Mouse (Mus musculus): ENCODE data around the gene Qrich1. TPM values are rescaled to one million over a fixed set of nuclear protein-coding genes. Genes with fewer than 3 reads are reported as not detected.

The Qrich1 gene
- polyA plus RNA-seq, 1 experiment from 2014 or later, result 90.2 TPM

DNA sequence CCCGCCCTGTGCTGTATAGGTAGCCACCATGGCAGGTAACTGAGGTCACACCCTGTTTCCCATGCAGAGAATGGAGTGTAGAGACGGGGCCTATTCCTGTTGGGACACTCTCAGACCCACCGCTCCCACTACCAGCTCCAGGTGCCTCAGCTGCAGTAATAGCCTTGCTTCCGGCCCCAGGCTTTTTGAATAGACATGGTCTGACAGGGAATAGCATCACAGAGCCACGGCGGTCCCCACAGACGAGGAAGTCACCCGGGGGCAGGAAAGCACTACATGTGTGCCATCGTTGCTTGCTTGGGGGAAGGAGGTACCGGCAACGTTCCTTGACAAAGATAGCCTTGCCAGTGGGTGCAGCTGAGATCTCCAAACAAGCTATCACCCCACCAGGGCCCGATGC, 58.3 kb downstream of the Qrich1 start:
- no peak overlapping the region for H3K9ac ChIP-seq (ENCODE audit: low read depth, low read length)
- no peak overlapping the region for H3K4me2 ChIP-seq (ENCODE audit: low read depth, low read length)
- ATAC-seq, result no peak
- H3K36me3 ChIP-seq (ENCODE audit: control insufficient read depth, insufficient read depth, low read length), result peaks cover 19% of the 10 kb centered on the region
- H3K27ac ChIP-seq (ENCODE audit: low read length), result no peak overlapping the region
- WGBS, result 88% methylated on average over 12 of the region's 12 CpGs
- peaks cover 40% of the 10 kb centered on the region for H3K4me1 ChIP-seq (ENCODE audit: control insufficient read depth, insufficient read depth, low read length)
- H3K27me3 ChIP-seq (replicated peaks; ENCODE audit: control insufficient read depth, insufficient read depth, low read length), result no peaks in the 10 kb centered on the region
- no peak overlapping the region for H3K4me3 ChIP-seq (ENCODE audit: low read length)
- no peaks in the 10 kb centered on the region for H3K9me3 ChIP-seq (ENCODE audit: control insufficient read depth, low read length)

DNA sequence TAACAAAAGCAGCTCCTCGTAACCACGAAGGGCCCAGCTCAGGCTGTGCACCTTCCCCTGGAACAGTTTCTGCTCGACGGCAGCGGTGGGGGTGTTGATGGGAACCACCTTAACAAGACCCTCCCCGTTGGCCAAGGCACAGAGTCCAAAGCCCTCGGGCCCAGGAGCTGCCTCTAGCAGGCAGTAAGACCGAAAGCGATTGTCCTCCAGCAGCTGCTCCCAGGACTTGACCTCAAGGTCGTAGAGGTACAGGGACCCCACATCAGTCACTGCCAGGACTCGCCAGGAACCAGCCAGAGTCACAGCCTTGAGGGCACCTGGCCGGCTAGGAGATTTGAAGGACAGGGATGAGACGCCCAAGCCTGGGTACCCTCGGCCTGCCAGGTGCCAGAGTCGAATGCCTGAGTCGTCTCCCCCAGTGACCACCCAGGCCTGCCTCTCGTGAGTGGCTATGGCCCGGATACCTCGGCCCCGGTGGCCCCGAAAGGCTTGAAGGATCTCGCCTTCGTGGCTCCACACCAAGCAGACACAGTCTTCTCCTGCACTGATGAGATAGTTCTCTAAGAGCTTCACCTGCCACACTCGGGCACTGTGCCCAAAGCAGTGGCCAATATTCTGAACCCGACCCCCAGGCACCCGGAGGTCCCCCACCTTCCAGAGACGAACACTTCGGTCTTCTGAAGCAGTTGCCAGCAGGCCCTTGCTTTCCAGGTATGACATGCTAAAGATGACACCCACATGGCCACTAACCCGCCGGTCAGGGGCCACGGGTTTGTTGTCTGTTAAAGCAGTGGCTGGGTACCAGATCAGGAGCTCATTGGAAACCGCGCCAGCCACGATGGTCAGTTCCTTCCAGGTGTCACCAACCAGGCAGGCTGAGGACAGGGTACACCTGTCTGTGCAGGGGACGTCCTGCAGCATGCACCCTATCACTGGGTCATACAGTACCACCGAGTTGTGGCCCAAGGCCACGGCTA, 59.0 kb downstream of the Qrich1 start:
- Histone ChIP-seq H3K4me2 (ENCODE audit: low read depth, low read length) (no peak overlapping the region), H3K9ac (ENCODE audit: low read depth, low read length) (no peak overlapping the region), H3K27me3 (replicated peaks; ENCODE audit: control insufficient read depth, insufficient read depth, low read length) (no peaks in the 10 kb centered on the region), H3K27ac (ENCODE audit: low read length) (no peak overlapping the region), H3K4me3 (ENCODE audit: low read length) (no peak overlapping the region), H3K4me1 (ENCODE audit: control insufficient read depth, insufficient read depth, low read length) (peaks cover 36% of the 10 kb centered on the region), H3K36me3 (ENCODE audit: control insufficient read depth, insufficient read depth, low read length) (peaks cover 19% of the 10 kb centered on the region), H3K9me3 (ENCODE audit: control insufficient read depth, low read length) (no peaks in the 10 kb centered on the region)
- WGBS, result 83% methylated on average over 37 of the region's 37 CpGs
- ATAC-seq, result no peak

DNA sequence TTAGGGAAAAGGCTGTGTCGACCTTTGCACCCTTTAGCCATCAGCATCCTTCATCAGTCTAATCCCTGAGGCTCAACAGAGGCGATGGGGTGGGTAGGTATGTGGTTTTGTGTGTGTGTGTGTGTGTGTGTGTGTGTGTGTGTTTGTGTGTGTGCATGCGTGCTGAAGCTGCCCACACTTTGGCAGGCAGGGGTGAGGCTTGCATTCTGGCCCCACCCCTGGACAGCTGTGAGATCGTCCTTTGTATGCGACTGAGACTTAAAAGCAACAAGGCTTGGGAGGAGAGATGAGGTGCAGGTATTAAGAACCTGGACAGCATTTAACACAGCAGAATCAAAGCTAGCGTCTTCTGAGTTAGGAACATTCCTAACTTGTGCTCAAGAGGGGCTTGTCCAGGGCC, 60.4 kb downstream of the Qrich1 start:
- H3K9ac ChIP-seq (ENCODE audit: low read depth, low read length), result peak overlapping the region; percentile 88; the same call in 1 of the 2 replicates
- 32% methylated on average over 6 of the region's 6 CpGs for WGBS

DNA sequence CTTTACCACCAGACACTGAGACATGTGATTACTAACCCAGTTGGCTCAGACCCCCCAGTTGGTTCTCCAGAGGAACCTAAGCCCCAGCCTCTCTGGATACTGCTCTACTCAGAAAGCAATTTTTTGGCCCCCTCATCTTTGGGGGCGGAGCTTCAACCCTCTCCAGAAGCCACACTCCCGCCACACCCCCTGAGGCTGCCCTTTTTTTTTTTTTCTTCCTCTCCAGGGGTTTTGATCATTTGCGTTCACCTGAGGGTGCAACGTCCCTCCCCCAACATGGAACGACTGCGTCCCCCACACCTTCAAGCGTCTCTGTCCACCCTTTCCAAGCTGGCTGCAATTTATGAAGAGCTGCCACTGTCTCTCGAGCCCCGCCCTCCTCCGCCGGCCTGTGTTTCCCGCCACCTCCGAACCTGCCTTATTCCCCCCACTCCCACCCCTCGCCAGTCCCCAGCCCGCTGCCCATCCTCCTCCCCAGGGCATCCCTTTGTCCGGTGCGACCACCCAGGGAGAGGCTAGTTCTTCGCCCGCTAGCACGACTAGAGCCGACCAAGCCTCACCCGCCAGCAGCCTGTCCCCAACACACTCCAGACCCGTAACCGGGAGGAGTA, 61.4 kb downstream of the Qrich1 start:
- Histone ChIP-seq H3K9me3 (ENCODE audit: control insufficient read depth, low read length) (no peaks in the 10 kb centered on the region), H3K36me3 (ENCODE audit: control insufficient read depth, insufficient read depth, low read length) (peaks cover 7% of the 10 kb centered on the region), H3K4me3 (ENCODE audit: low read length) (peak overlapping the region; percentile 80), H3K27ac (ENCODE audit: low read length) (peak overlapping the region; percentile 93), H3K4me1 (ENCODE audit: control insufficient read depth, insufficient read depth, low read length) (peaks cover 32% of the 10 kb centered on the region), H3K9ac (ENCODE audit: low read depth, low read length) (peak overlapping the region; percentile 88), H3K27me3 (replicated peaks; ENCODE audit: control insufficient read depth, insufficient read depth, low read length) (no peaks in the 10 kb centered on the region), H3K4me2 (ENCODE audit: low read depth, low read length) (peak overlapping the region; percentile 79)
- no peak; the same call in 1 of the 2 replicates for ATAC-seq
- under 1% methylated on average over 24 of the region's 24 CpGs for WGBS

More for the DNA sequence above, 60.4 kb downstream of the Qrich1 start:
- ATAC-seq, result no peak
- Histone ChIP-seq H3K9me3 (ENCODE audit: control insufficient read depth, low read length) (no peaks in the 10 kb centered on the region), H3K4me2 (ENCODE audit: low read depth, low read length) (peak overlapping the region; percentile 79), H3K4me1 (ENCODE audit: control insufficient read depth, insufficient read depth, low read length) (peaks cover 32% of the 10 kb centered on the region), H3K36me3 (ENCODE audit: control insufficient read depth, insufficient read depth, low read length) (peaks cover 11% of the 10 kb centered on the region), H3K27me3 (replicated peaks; ENCODE audit: control insufficient read depth, insufficient read depth, low read length) (no peaks in the 10 kb centered on the region), H3K4me3 (ENCODE audit: low read length) (peak overlapping the region; percentile 80), H3K27ac (ENCODE audit: low read length) (no peak overlapping the region)

DNA sequence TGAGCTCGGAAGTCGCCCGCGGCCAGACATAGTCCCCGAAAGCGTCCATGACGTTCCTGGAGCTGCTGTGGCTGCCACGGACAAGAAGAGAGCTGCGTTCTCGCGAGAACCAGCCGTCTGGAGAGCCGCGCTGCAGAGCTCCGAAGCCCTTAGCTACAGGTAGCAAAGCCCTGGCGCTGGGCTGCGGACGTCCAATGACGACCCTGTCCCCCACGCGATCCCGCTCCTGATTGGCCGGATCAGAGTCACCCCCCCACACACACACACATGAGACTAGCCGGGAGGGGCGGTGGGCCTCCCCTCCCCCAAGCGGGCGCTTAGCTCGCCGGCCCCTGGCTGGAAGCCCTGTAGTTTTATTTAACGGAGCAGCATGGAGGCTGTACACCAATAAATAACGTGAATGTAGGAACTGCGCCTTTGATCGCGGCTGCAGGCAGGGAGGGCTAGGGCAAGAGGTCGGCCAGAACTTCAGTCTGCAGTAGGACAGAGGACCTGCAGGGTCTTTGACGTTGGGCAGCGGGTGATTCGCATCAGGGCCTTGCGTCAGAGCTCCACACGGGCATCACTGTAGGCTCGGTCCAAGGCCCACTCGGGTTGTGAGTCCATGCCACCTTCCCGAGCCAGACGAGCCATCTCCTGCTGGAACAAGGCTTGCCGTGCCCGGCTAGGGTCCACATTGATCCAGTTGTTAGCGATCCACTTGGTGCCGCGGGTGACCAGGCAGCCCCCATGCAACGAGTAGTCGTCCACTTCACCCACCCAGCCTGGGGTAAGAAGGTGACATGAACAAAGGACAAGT, 62.1 kb downstream of the Qrich1 start, which contains the start of gene Wdr6:
Gene Wdr6 (minus strand): TSS at position 195 of the 799 bp plus-strand sequence.
- no peaks in the 10 kb centered on the region for H3K9me3 ChIP-seq (ENCODE audit: control insufficient read depth, low read length)
- H3K4me3 ChIP-seq (ENCODE audit: low read length), result peak within 1 kb of the TSS; percentile 80
- H3K36me3 ChIP-seq (ENCODE audit: control insufficient read depth, insufficient read depth, low read length), result peaks cover 7% of the 10 kb centered on the region
- WGBS, result 5% methylated on average over 51 of the region's 51 CpGs
- H3K4me1 ChIP-seq (ENCODE audit: control insufficient read depth, insufficient read depth, low read length), result peaks cover 30% of the 10 kb centered on the region
- H3K27me3 ChIP-seq (replicated peaks; ENCODE audit: control insufficient read depth, insufficient read depth, low read length), result no peaks in the 10 kb centered on the region
- H3K4me2 ChIP-seq (ENCODE audit: low read depth, low read length), result peak within 1 kb of the TSS; percentile 79
- H3K27ac ChIP-seq (ENCODE audit: low read length), result peak within 1 kb of the TSS; percentile 93
- ATAC-seq, result peak; percentile 97
- peak within 1 kb of the TSS; percentile 88 for H3K9ac ChIP-seq (ENCODE audit: low read depth, low read length)

DNA sequence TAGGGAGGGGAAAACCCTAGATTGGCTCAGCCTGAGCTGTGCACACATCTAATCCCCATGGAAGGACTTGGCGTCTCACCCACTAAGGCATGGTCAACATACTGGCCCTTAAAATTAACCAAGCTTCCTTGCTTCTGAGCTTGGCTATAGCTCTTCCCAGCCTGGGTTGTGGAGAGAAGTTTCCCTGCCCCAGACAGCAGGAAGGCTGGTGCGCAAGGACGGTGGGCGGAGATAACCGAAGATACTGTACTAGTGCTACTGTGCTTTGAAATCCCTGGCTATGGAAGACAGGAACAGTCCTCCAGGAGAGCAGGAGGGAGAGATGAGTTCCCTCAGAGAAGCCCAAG, 62.7 kb downstream of the Qrich1 start:
- WGBS, result 51% methylated on average over 5 of the region's 5 CpGs
- peak overlapping the region; percentile 79 for H3K4me2 ChIP-seq (ENCODE audit: low read depth, low read length)
- ATAC-seq, result no peak

DNA sequence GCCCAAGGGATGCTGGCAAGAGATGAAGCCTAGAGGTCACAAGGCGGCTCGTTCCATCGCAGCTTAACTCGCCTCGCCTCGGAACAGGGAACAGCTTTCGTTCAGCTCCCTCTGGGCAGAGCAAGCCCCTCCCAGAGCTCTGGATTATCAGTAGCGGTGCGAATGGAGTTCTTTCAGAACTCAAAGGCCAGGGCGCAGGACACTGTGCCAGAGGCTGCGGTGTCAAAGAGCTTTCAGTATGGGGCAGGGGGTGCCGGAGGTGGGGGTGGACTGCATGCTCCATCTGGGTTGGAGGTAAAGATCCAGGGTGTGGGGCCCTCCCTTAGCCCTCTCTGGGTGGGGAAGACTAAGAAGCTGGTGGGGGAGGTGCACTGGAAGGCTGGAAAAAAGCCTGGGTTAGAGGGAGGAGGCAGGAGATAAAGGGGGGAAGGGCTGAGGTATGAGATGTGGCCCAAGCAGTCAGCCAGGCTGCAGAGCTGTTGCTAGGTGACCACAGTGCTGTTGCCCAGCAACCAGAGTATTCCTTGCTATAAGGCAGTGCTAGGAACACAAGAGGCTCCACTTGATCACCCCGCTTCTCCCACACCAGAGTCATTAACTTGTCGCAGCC, 71.1 kb downstream of the Qrich1 start:
- H3K27me3 ChIP-seq (replicated peaks; ENCODE audit: control insufficient read depth, insufficient read depth, low read length), result no peaks in the 10 kb centered on the region
- H3K4me1 ChIP-seq (ENCODE audit: control insufficient read depth, insufficient read depth, low read length), result peaks cover 17% of the 10 kb centered on the region
- no peaks in the 10 kb centered on the region for H3K9me3 ChIP-seq (ENCODE audit: control insufficient read depth, low read length)
- WGBS, result 9% methylated on average over 14 of the region's 14 CpGs
- H3K4me2 ChIP-seq (ENCODE audit: low read depth, low read length), result peak overlapping the region; percentile 33
- H3K27ac ChIP-seq (ENCODE audit: low read length), result peak overlapping the region; percentile 47; the same call in 1 of the 2 replicates
- ATAC-seq, result peak; percentile 90
- H3K4me3 ChIP-seq (ENCODE audit: low read length), result peak overlapping the region; percentile 9; the same call in 1 of the 2 replicates
- H3K36me3 ChIP-seq (ENCODE audit: control insufficient read depth, insufficient read depth, low read length), result no peaks in the 10 kb centered on the region
- H3K9ac ChIP-seq (ENCODE audit: low read depth, low read length), result peak overlapping the region; percentile 30; the same call in 1 of the 2 replicates

More for the DNA sequence above, 62.7 kb downstream of the Qrich1 start:
- Histone ChIP-seq H3K4me1 (ENCODE audit: control insufficient read depth, insufficient read depth, low read length) (peaks cover 24% of the 10 kb centered on the region), H3K27me3 (replicated peaks; ENCODE audit: control insufficient read depth, insufficient read depth, low read length) (no peaks in the 10 kb centered on the region), H3K4me3 (ENCODE audit: low read length) (peak overlapping the region; percentile 80), H3K9me3 (ENCODE audit: control insufficient read depth, low read length) (no peaks in the 10 kb centered on the region), H3K36me3 (ENCODE audit: control insufficient read depth, insufficient read depth, low read length) (peaks cover 7% of the 10 kb centered on the region), H3K27ac (ENCODE audit: low read length) (peak overlapping the region; percentile 81), H3K9ac (ENCODE audit: low read depth, low read length) (peak overlapping the region; percentile 88)

DNA sequence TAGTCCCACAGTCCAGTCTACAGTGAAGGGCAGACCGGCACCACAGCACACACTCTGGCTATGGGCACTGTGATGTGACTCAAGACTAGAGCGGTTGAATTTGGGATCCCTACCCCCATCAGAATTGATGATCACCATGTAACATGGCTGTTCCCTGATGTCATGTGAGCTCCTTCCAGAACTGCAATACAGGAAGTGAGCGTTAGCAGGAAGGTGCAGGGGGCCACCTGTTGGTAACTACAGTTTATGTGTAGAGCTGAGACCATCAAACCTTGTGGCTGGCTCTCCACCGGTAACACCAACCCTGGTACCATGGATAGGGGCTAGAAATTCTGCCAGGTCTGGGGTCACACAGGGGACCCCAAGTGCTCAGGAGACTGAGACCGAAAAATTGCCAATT, 72.6 kb downstream of the Qrich1 start:
- Histone ChIP-seq H3K9me3 (ENCODE audit: control insufficient read depth, low read length) (no peaks in the 10 kb centered on the region), H3K27ac (ENCODE audit: low read length) (no peak overlapping the region), H3K4me3 (ENCODE audit: low read length) (no peak overlapping the region)

More for the DNA sequence above, 72.6 kb downstream of the Qrich1 start:
- no peak for ATAC-seq
- peaks cover 17% of the 10 kb centered on the region for H3K4me1 ChIP-seq (ENCODE audit: control insufficient read depth, insufficient read depth, low read length)
- WGBS, result 63% methylated on average over 5 of the region's 5 CpGs
- no peaks in the 10 kb centered on the region for H3K27me3 ChIP-seq (replicated peaks; ENCODE audit: control insufficient read depth, insufficient read depth, low read length)
- H3K36me3 ChIP-seq (ENCODE audit: control insufficient read depth, insufficient read depth, low read length), result no peaks in the 10 kb centered on the region
- no peak overlapping the region for H3K9ac ChIP-seq (ENCODE audit: low read depth, low read length)
- H3K4me2 ChIP-seq (ENCODE audit: low read depth, low read length), result no peak overlapping the region

Measured in intestine, embryonic 16.5 days (tissue).